Mouse (Mus musculus): ENCODE results near the gene Mrgprd. TPM values are rescaled to one million over a fixed set of nuclear protein-coding genes. Genes with fewer than 3 reads are reported as not detected.
A peak's percentile ranks its signal among the peaks of the same experiment; 100 is the strongest.

Gene Mrgprd
- total and polyA plus RNA-seq, 2 experiments from 2014 or later, result not detected

GRCm38 (mm10) chr7:145293859-145294258 is 20.8 kb upstream of the Mrgprd start:
- H3K4me2 ChIP-seq (ENCODE audit: low read depth, low read length), result no peak overlapping the region
- no peak for ATAC-seq
- H3K9me3 ChIP-seq (ENCODE audit: low read length), result no peaks in the 10 kb centered on the region
- H3K36me3 ChIP-seq (ENCODE audit: insufficient read depth, low read length), result no peaks in the 10 kb centered on the region
- H3K4me3 ChIP-seq (ENCODE audit: low read length), result no peak overlapping the region
- H3K27ac ChIP-seq, result no peak overlapping the region
- no peaks in the 10 kb centered on the region for H3K27me3 ChIP-seq (ENCODE audit: insufficient read depth, low read length)
- no peak for DNase-seq (ENCODE audit: low spot score)
- peak; percentile 35 for TF ChIP-seq CTCF (IDR thresholded peaks at IDR 0.05; ENCODE audit: low read depth)
- 38% methylated on average over 6 of the region's 6 CpGs for WGBS
- H3K9ac ChIP-seq (replicated peaks; ENCODE audit: low read length), result no peak overlapping the region
- H3K4me1 ChIP-seq (ENCODE audit: insufficient read depth, low read length), result no peaks in the 10 kb centered on the region

GRCm38 (mm10) chr7:145298666-145299490 is 15.8 kb upstream of the Mrgprd start:
- ATAC-seq, result no peak
- no peaks in the 10 kb centered on the region for H3K27me3 ChIP-seq (ENCODE audit: insufficient read depth, low read length)
- WGBS, result 60% methylated on average over 3 of the region's 3 CpGs
- no peak overlapping the region for H3K4me3 ChIP-seq (ENCODE audit: low read length)
- peak; percentile 23; the same call in 1 of the 2 replicates for TF ChIP-seq CTCF (IDR thresholded peaks at IDR 0.05; ENCODE audit: low read depth)
- H3K4me1 ChIP-seq (ENCODE audit: insufficient read depth, low read length), result no peaks in the 10 kb centered on the region
- H3K4me2 ChIP-seq (ENCODE audit: low read depth, low read length), result no peak overlapping the region
- H3K9ac ChIP-seq (replicated peaks; ENCODE audit: low read length), result no peak overlapping the region
- no peak overlapping the region for H3K27ac ChIP-seq
- no peaks in the 10 kb centered on the region for H3K9me3 ChIP-seq (ENCODE audit: low read length)
- DNase-seq (ENCODE audit: low spot score), result no peak
- no peaks in the 10 kb centered on the region for H3K36me3 ChIP-seq (ENCODE audit: insufficient read depth, low read length)

DNA sequence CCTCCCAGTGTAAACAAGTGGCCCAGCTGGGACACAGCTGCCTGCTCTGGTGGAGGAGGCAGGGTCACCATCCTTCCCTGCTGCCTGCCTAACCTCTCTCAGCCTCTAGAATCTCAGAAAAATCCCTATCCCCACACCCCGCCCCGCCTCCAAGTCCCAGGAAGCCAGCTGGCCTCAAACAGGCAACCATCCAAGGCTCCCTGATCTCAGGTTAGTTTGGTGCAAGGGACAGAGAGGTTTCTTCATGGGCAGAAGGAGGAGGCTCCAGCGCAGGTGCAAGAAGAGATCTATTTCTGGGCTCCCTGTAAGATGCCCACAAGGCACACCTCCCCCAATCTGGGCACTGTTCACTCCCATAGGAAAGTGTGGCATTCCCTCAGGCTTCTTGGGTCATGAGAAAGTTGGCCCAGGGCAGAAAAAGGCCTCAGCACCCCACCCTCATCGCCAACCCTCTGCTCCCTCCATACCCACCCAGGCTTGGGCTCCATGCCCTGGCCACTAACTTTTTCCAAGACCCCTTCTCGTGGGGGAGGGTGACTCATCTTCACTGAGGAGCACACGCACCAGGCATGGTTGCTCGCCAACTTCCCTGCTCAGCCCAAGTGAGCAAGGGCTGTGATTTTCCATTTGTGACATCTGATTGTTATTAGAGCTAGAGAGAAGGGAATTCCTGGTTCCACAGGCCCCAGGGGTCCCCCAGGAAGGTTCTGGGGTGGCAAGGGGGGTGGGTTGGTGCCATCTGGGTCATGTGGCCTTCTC is 14.9 kb upstream of the Mrgprd start:
- Histone ChIP-seq H3K36me3 (ENCODE audit: insufficient read depth, low read length) (no peaks in the 10 kb centered on the region), H3K4me1 (ENCODE audit: insufficient read depth, low read length) (no peaks in the 10 kb centered on the region), H3K9ac (replicated peaks; ENCODE audit: low read length) (no peak overlapping the region), H3K4me3 (ENCODE audit: low read length) (no peak overlapping the region), H3K27me3 (ENCODE audit: insufficient read depth, low read length) (no peaks in the 10 kb centered on the region), H3K4me2 (ENCODE audit: low read depth, low read length) (no peak overlapping the region), H3K27ac (no peak overlapping the region), H3K9me3 (ENCODE audit: low read length) (no peaks in the 10 kb centered on the region)
- no peak for TF ChIP-seq CTCF (IDR thresholded peaks at IDR 0.05; ENCODE audit: low read depth)
- ATAC-seq, result no peak
- 54% methylated on average over 7 of the region's 7 CpGs for WGBS
- peak; percentile 43 for DNase-seq (ENCODE audit: low spot score)

GRCm38 (mm10) chr7:145300321-145301007 is 14.2 kb upstream of the Mrgprd start, which contains the start of gene Mrgprf:
Gene Mrgprf, plus strand, starts transcription at chr7:145300828.
- Histone ChIP-seq H3K4me2 (ENCODE audit: low read depth, low read length) (no peak within 1 kb of the TSS), H3K27me3 (ENCODE audit: insufficient read depth, low read length) (no peaks in the 10 kb centered on the region), H3K9me3 (ENCODE audit: low read length) (no peaks in the 10 kb centered on the region), H3K27ac (no peak within 1 kb of the TSS; the same call in 1 of the 2 replicates), H3K4me3 (ENCODE audit: low read length) (no peak within 1 kb of the TSS), H3K36me3 (ENCODE audit: insufficient read depth, low read length) (no peaks in the 10 kb centered on the region), H3K4me1 (ENCODE audit: insufficient read depth, low read length) (no peaks in the 10 kb centered on the region), H3K9ac (replicated peaks; ENCODE audit: low read length) (no peak within 1 kb of the TSS)
- WGBS, result 34% methylated on average over 12 of the region's 13 CpGs
- peak; percentile 10; the same call in 1 of the 2 replicates for TF ChIP-seq CTCF (IDR thresholded peaks at IDR 0.05; ENCODE audit: low read depth)
- no peak for ATAC-seq
- no peak for DNase-seq (ENCODE audit: low spot score)

- Histone ChIP-seq H3K9me3 (ENCODE audit: low read length) (no peaks in the 10 kb centered on the region), H3K27ac (no peak overlapping the region; the same call in 1 of the 2 replicates), H3K4me2 (ENCODE audit: low read depth, low read length) (no peak overlapping the region), H3K9ac (replicated peaks; ENCODE audit: low read length) (no peak overlapping the region), H3K4me3 (ENCODE audit: low read length) (no peak overlapping the region), H3K4me1 (ENCODE audit: insufficient read depth, low read length) (no peaks in the 10 kb centered on the region), H3K27me3 (ENCODE audit: insufficient read depth, low read length) (no peaks in the 10 kb centered on the region), H3K36me3 (ENCODE audit: insufficient read depth, low read length) (no peaks in the 10 kb centered on the region)
- ATAC-seq, result no peak
- DNase-seq (ENCODE audit: low spot score), result no peak
- no peak for TF ChIP-seq CTCF (IDR thresholded peaks at IDR 0.05; ENCODE audit: low read depth)
These were observed 13.7 kb upstream of the Mrgprd start for GRCm38 (mm10) chr7:145301008-145301340.

DNA sequence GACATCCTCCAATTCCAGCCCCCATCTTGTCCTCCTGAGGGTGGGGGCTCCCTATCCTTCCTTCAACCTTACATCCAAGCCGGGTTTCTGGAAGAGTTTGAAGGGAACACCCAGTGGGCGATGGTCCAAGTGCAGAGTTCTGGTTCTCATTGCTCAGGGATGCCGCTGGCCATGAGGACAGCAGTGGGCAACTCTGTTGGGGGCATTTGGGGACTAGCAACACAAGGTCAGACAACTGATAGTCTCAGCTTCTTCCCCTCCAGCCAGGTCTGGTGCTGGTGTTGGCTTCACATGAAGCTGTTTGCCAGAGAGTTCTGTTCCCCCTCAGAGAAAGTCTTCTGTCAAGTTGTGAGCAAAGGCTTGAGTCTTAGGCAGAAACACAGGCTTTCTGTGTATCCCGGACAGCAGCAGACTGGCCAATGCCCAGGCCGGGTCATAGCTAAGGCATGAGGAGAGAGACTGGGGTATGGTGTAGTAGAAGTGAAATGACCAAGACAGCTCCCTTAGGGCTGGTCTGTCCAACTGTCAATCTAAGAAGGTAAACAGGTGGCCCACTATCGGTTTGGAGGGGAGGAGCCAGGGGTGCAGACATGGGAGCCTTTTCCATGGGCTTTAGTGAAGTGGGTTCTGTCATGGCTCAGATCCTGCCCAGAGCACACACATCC is 13.2 kb upstream of the Mrgprd start:
- WGBS, result 89% methylated on average over 6 of the region's 6 CpGs
- no peaks in the 10 kb centered on the region for H3K9me3 ChIP-seq (ENCODE audit: low read length)
- no peaks in the 10 kb centered on the region for H3K27me3 ChIP-seq (ENCODE audit: insufficient read depth, low read length)
- no peaks in the 10 kb centered on the region for H3K36me3 ChIP-seq (ENCODE audit: insufficient read depth, low read length)
- no peak for TF ChIP-seq CTCF (IDR thresholded peaks at IDR 0.05; ENCODE audit: low read depth)
- no peak overlapping the region for H3K27ac ChIP-seq
- no peak overlapping the region for H3K4me2 ChIP-seq (ENCODE audit: low read depth, low read length)
- DNase-seq (ENCODE audit: low spot score) (no peak), ATAC-seq (no peak)
- H3K4me3 ChIP-seq (ENCODE audit: low read length), result no peak overlapping the region
- no peaks in the 10 kb centered on the region for H3K4me1 ChIP-seq (ENCODE audit: insufficient read depth, low read length)
- H3K9ac ChIP-seq (replicated peaks; ENCODE audit: low read length), result no peak overlapping the region

Measured in hindbrain, postnatal 0 days (tissue).